Mouse (Mus musculus) heart, embryonic 15.5 days (tissue): ENCODE data around the gene Ctla2a. TPM values are rescaled to one million over a fixed set of nuclear protein-coding genes. Genes with fewer than 3 reads are reported as not detected.

Experiments
- polyA plus RNA-seq: library from polyadenylated mRNA; unstranded; fragments of >200 nt; fragmentation: Nextera tagmentation; extraction: Ambion mirVana; gene quantifications from 2 replicates; pipeline ENCODE4 v1.2.1, GENCODE M21; 2015

Gene Ctla2a
- polyA plus RNA-seq, 1 experiment from 2014 or later: 92.7 TPM

Other genes starting within 250 kb of the Ctla2a start
- not detected in 2 replicates for gene BC051665, start 150.3 kb downstream of the Ctla2a start, polyA plus RNA-seq
- gene Ctsll3, start 133.8 kb downstream of the Ctla2a start, polyA plus RNA-seq: not detected in 2 replicates
- not detected in 2 replicates for gene 4930486L24Rik, start 72.2 kb downstream of the Ctla2a start, polyA plus RNA-seq
- 0.42 and 1.1 TPM in 2 replicates for gene Gm49392, start 39.7 kb downstream of the Ctla2a start, polyA plus RNA-seq
- gene Ctla2b, start 39.2 kb downstream of the Ctla2a start, polyA plus RNA-seq: 5.4 and 7.1 TPM in 2 replicates
- not detected in 2 replicates for gene Tpbpb, start 31.7 kb downstream of the Ctla2a start, polyA plus RNA-seq
- gene Gm49393, start 1.0 kb downstream of the Ctla2a start, polyA plus RNA-seq: 0.54 TPM in 1 of 2 replicates, not detected in the other
- gene Gm49391, start 54 bp downstream of the Ctla2a start, polyA plus RNA-seq: 0.53 and 3.3 TPM in 2 replicates
- gene Tpbpa, start 5.4 kb upstream of the Ctla2a start, polyA plus RNA-seq: not detected in 2 replicates
- gene Ctsj, start 69.3 kb upstream of the Ctla2a start, polyA plus RNA-seq: not detected in 2 replicates
- gene Ctsq, start 104.0 kb upstream of the Ctla2a start, polyA plus RNA-seq: not detected in 2 replicates
- gene Ctsr, start 227.6 kb upstream of the Ctla2a start, polyA plus RNA-seq: not detected in 2 replicates